Mouse (Mus musculus) brain, embryonic 14.5 days (tissue): ENCODE data around the gene Ttc28.

Source experiments
- CTCF ChIP-seq: fragments of 200-500 bp; IDR thresholded peaks from 2 replicates; pipeline ENCODE4 v1.5.1; 2012; ENCODE audit warnings: inconsistent platforms, mild to moderate bottlenecking, moderate library complexity, borderline replicate concordance; ENCODE audit not compliant: insufficient read depth, insufficient read length; ENCODE audit errors: extremely low read depth
- POLR2A ChIP-seq: fragments of 200-500 bp; IDR thresholded peaks from 2 replicates; pipeline ENCODE4 v1.6.1; 2012; ENCODE audit warnings: mild to moderate bottlenecking, inconsistent platforms, borderline replicate concordance; ENCODE audit not compliant: poor library complexity, insufficient read depth, insufficient read length, severe bottlenecking; ENCODE audit errors: extremely low read depth

GRCm38 (mm10) chr5:111037123-111037748 lies 157.6 kb downstream of the Ttc28 start:
- no peak for TF ChIP-seq CTCF
- no peak for TF ChIP-seq POLR2A
